Mouse (Mus musculus): ENCODE measurements around the gene A030014E15Rik.
"Not testable (repeated sequence)": the region's sequence is repeated elsewhere in the genome, so short reads cannot be mapped to it uniquely, and the experiment has no call there.

The A030014E15Rik gene

GRCm38 (mm10) chr1:82924650-82925049 lies at the start of gene A030014E15Rik:
Gene A030014E15Rik (plus strand): TSS chr1:82924917.
- DNase-seq (ENCODE audit: low read depth, low spot score) = no peak

GRCm38 (mm10) chr1:82879172-82879571 lies 45.5 kb upstream of the A030014E15Rik start:
- no peak for DNase-seq (ENCODE audit: low read depth, low spot score)

GRCm38 (mm10) chr1:82880196-82880595 lies 44.5 kb upstream of the A030014E15Rik start:
- no peak for DNase-seq (ENCODE audit: low read depth, low spot score)

- no peak for DNase-seq (ENCODE audit: low read depth, low spot score)
Observed at GRCm38 (mm10) chr1:82893269-82893668, 31.4 kb upstream of the A030014E15Rik start.

GRCm38 (mm10) chr1:82900567-82900966 lies 24.1 kb upstream of the A030014E15Rik start:
- DNase-seq (ENCODE audit: low read depth, low spot score) = no peak

GRCm38 (mm10) chr1:82901201-82901600 lies 23.5 kb upstream of the A030014E15Rik start:
- DNase-seq (ENCODE audit: low read depth, low spot score) = no peak

- no peak for DNase-seq (ENCODE audit: low read depth, low spot score)
Observed at GRCm38 (mm10) chr1:82905886-82906285, 18.8 kb upstream of the A030014E15Rik start.

GRCm38 (mm10) chr1:82913025-82913424 lies 11.7 kb upstream of the A030014E15Rik start, which contains the start of gene A030005L19Rik:
Gene A030005L19Rik (plus strand): TSS chr1:82913325.
- no peak for DNase-seq (ENCODE audit: low read depth, low spot score)

GRCm38 (mm10) chr1:82913434-82913833 lies 11.3 kb upstream of the A030014E15Rik start:
- DNase-seq (ENCODE audit: low read depth, low spot score) = not testable (repeated sequence)

GRCm38 (mm10) chr1:82930558-82930957 lies 5.8 kb downstream of the A030014E15Rik start:
- not testable (repeated sequence) for DNase-seq (ENCODE audit: low read depth, low spot score)

GRCm38 (mm10) chr1:82931326-82931725 lies 6.6 kb downstream of the A030014E15Rik start, which contains the start of gene Gm6217:
Gene Gm6217 (minus strand): TSS chr1:82931399.
- not testable (repeated sequence) for DNase-seq (ENCODE audit: low read depth, low spot score)

- DNase-seq (ENCODE audit: low read depth, low spot score) = no peak
Observed at GRCm38 (mm10) chr1:82938666-82939065, 13.9 kb downstream of the A030014E15Rik start.

GRCm38 (mm10) chr1:82942505-82942904 lies 17.8 kb downstream of the A030014E15Rik start:
- DNase-seq (ENCODE audit: low read depth, low spot score) = not testable (repeated sequence)

- DNase-seq (ENCODE audit: low read depth, low spot score) = not testable (repeated sequence)
Observed at GRCm38 (mm10) chr1:82943295-82943694, 18.6 kb downstream of the A030014E15Rik start, which contains the start of gene A030003K21Rik. Gene A030003K21Rik (minus strand): TSS chr1:82943388.

- not testable (repeated sequence) for DNase-seq (ENCODE audit: low read depth, low spot score)
Observed at GRCm38 (mm10) chr1:82946029-82946428, 21.3 kb downstream of the A030014E15Rik start.

GRCm38 (mm10) chr1:82948601-82949000 lies 23.9 kb downstream of the A030014E15Rik start:
- no peak for DNase-seq (ENCODE audit: low read depth, low spot score)

GRCm38 (mm10) chr1:82955913-82956312 lies 31.2 kb downstream of the A030014E15Rik start, which contains the start of gene Gm7544:
Gene Gm7544 (minus strand): TSS chr1:82956013.
- DNase-seq (ENCODE audit: low read depth, low spot score) = not testable (repeated sequence)

- no peak for DNase-seq (ENCODE audit: low read depth, low spot score)
Observed at GRCm38 (mm10) chr1:82959870-82960385, 35.2 kb downstream of the A030014E15Rik start, which contains the start of gene Gm47955. Gene Gm47955 (plus strand): TSS chr1:82960286.

- no peak for DNase-seq (ENCODE audit: low read depth, low spot score)
Observed at GRCm38 (mm10) chr1:82966413-82966812, 41.7 kb downstream of the A030014E15Rik start.

- no peak for DNase-seq (ENCODE audit: low read depth, low spot score)
Observed at GRCm38 (mm10) chr1:82972046-82972445, 47.3 kb downstream of the A030014E15Rik start.

- DNase-seq (ENCODE audit: low read depth, low spot score) = no peak
Observed at GRCm38 (mm10) chr1:82973244-82973643, 48.5 kb downstream of the A030014E15Rik start.

GRCm38 (mm10) chr1:82973901-82974300 lies 49.2 kb downstream of the A030014E15Rik start:
- DNase-seq (ENCODE audit: low read depth, low spot score) = no peak

GRCm38 (mm10) chr1:82974342-82974741 lies 49.6 kb downstream of the A030014E15Rik start:
- no peak for DNase-seq (ENCODE audit: low read depth, low spot score)
